Mouse (Mus musculus) embryonic facial prominence, embryonic 11.5 days (tissue): ENCODE results near the gene Gpr158. TPM values are rescaled to one million over a fixed set of nuclear protein-coding genes. Genes with fewer than 3 reads are reported as not detected.
"Not testable (repeated sequence)": the region's sequence is repeated elsewhere in the genome, so short reads cannot be mapped to it uniquely, and the experiment has no call there.

Experiments used
- ATAC-seq: fragments of 200-750 bp; cut with Nextera tagmentation; replicated peaks from 2 replicates; pipeline ENCODE4 v1.8.0; 2017; ENCODE audit warnings: low read depth; ENCODE audit not compliant: insufficient number of reproducible peaks, low FRiP score, low TSS enrichment
- DNase-seq: peaks from one replicate; pipeline ENCODE4 v3.0.0-alpha.2; 2015; ENCODE audit warnings: low spot score
- H3K27ac ChIP-seq: fragments of 300-500 bp; sonication (generic); replicated peaks from 2 replicates; pipeline ENCODE4 v1.5.1; 2014; ENCODE audit warnings: mild to moderate bottlenecking, low read depth, low read length, control low read depth
- H3K27me3 ChIP-seq: fragments of 300-500 bp; sonication (generic); 2 replicates; pipeline ENCODE4 v1.6.1; 2014; ENCODE audit warnings: mild to moderate bottlenecking, low read length, moderate library complexity, mixed read lengths; ENCODE audit not compliant: control insufficient read depth, insufficient read depth
- H3K36me3 ChIP-seq: fragments of 300-500 bp; sonication (generic); replicated peaks from 2 replicates; pipeline ENCODE4 v1.6.1; 2014; ENCODE audit warnings: low read depth, mild to moderate bottlenecking, low read length, moderate library complexity, mixed read lengths; ENCODE audit not compliant: control insufficient read depth, insufficient read depth
- H3K4me1 ChIP-seq: fragments of 300-500 bp; sonication (generic); 2 replicates; pipeline ENCODE4 v1.6.1; 2014; ENCODE audit warnings: low read length, mixed read lengths; ENCODE audit not compliant: control insufficient read depth, insufficient read depth
- H3K4me2 ChIP-seq: fragments of 300-500 bp; sonication (generic); 2 replicates; pipeline ENCODE4 v1.6.1; 2014; ENCODE audit warnings: low read depth, mild to moderate bottlenecking, control low read depth, low read length, moderate library complexity
- H3K4me3 ChIP-seq: fragments of 300-500 bp; sonication (generic); 2 replicates; pipeline ENCODE4 v1.5.1; 2014; ENCODE audit warnings: low read depth, low read length, control low read depth
- H3K9ac ChIP-seq: fragments of 300-500 bp; sonication (generic); replicated peaks from 2 replicates; pipeline ENCODE4 v1.6.1; 2014; ENCODE audit warnings: mild to moderate bottlenecking, control low read depth, low read length
- H3K9me3 ChIP-seq: fragments of 300-500 bp; sonication (generic); replicated peaks from 2 replicates; pipeline ENCODE4 v1.6.1; 2016; ENCODE audit warnings: mild to moderate bottlenecking, low read length, inconsistent platforms, mixed read lengths; ENCODE audit not compliant: control insufficient read depth
- WGBS: fragments of 180-500 bp; shearing (Covaris S2); extraction: QIAGEN DNeasy Blood & Tissue Kit; methylation state at CpG from one replicate; pipeline ENCODE4 v1.1.7; 2014; 5-methylcytosine and 5-hydroxymethylcytosine counted together
- polyA plus RNA-seq: library from polyadenylated mRNA; unstranded; fragments of >200 nt; fragmentation: Nextera tagmentation; extraction: Ambion mirVana; gene quantifications from 2 replicates; pipeline ENCODE4 v1.2.1, GENCODE M21; 2014

The Gpr158 gene
- polyA plus RNA-seq, 1 experiment from 2014 or later, result 0.21 TPM

- DNase-seq (no peak), ATAC-seq (no peak)
- WGBS, result 53% methylated on average over 3 of the region's 3 CpGs
- Histone ChIP-seq H3K4me2 (no peak overlapping the region), H3K27me3 (no peaks in the 10 kb centered on the region), H3K4me1 (no peaks in the 10 kb centered on the region), H3K9me3 (no peaks in the 10 kb centered on the region), H3K36me3 (no peaks in the 10 kb centered on the region), H3K4me3 (no peak overlapping the region), H3K9ac (no peak overlapping the region), H3K27ac (no peak overlapping the region)
Observed at GRCm38 (mm10) chr2:21399657-21400056, 32.3 kb downstream of the Gpr158 start.

DNA sequence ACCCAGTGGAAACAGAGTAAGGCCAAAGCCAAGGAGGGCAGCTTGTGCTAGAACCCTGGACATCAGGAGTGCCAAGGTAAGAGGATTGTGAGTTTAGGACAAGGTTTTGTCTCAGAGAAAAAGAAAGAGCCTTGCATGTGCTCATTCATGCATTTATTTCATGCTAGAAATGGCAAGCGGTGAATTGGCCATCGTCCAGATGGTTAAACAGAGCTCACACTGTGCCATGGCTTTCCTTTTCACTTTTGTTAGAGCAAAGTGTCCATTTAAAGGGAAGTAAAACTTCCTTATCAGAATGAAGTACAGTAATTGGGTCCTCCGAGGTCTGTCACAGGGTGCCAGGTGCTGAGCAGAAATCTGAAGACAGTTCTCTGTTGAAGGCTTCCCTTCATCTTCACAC lies 38.3 kb downstream of the Gpr158 start:
- no peaks in the 10 kb centered on the region for H3K4me1 ChIP-seq
- no peak overlapping the region for H3K4me3 ChIP-seq
- no peaks in the 10 kb centered on the region for H3K9me3 ChIP-seq
- no peak for ATAC-seq
- H3K4me2 ChIP-seq, result no peak overlapping the region
- H3K27me3 ChIP-seq, result no peaks in the 10 kb centered on the region
- WGBS, result 86% methylated on average over 3 of the region's 3 CpGs
- H3K27ac ChIP-seq, result no peak overlapping the region
- no peak for DNase-seq
- no peak overlapping the region for H3K9ac ChIP-seq
- no peaks in the 10 kb centered on the region for H3K36me3 ChIP-seq

GRCm38 (mm10) chr2:21407443-21407985 lies 40.2 kb downstream of the Gpr158 start:
- Histone ChIP-seq H3K27me3 (no peaks in the 10 kb centered on the region), H3K9ac (no peak overlapping the region), H3K9me3 (no peaks in the 10 kb centered on the region), H3K36me3 (no peaks in the 10 kb centered on the region), H3K4me1 (no peaks in the 10 kb centered on the region), H3K4me3 (no peak overlapping the region), H3K27ac (no peak overlapping the region), H3K4me2 (no peak overlapping the region)
- ATAC-seq (no peak), DNase-seq (no peak)
- 85% methylated on average over 2 of the region's 2 CpGs for WGBS

- H3K4me3 ChIP-seq, result no peak overlapping the region
- no peaks in the 10 kb centered on the region for H3K36me3 ChIP-seq
- DNase-seq (no peak), ATAC-seq (no peak)
- 75% methylated on average over 3 of the region's 3 CpGs for WGBS
- no peaks in the 10 kb centered on the region for H3K27me3 ChIP-seq
- H3K4me1 ChIP-seq, result no peaks in the 10 kb centered on the region
- no peaks in the 10 kb centered on the region for H3K9me3 ChIP-seq
- H3K27ac ChIP-seq, result no peak overlapping the region
- H3K4me2 ChIP-seq, result no peak overlapping the region
- H3K9ac ChIP-seq, result no peak overlapping the region
Observed at GRCm38 (mm10) chr2:21408821-21409220, 41.5 kb downstream of the Gpr158 start.

DNA sequence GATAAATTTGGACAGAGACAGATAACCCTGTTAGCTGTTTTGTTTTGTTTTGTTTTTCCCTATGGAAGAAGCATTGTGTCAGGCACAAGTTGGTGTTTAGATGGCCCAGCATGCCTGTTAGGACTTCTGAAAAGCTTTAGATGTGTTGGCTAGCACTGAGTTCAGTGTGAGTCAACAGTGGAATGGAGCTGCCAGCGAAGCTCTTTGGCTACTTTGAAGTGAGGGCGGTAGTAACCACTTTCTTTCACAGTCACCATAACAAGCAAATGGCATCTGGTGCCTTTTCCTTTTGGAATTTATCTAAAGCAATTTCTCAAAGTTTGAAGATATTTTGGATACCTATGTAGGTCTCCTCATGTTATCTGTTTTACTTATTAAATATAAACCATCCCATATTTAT lies 62.9 kb downstream of the Gpr158 start:
- Histone ChIP-seq H3K27ac (no peak overlapping the region), H3K4me1 (no peaks in the 10 kb centered on the region), H3K4me2 (no peak overlapping the region), H3K9ac (no peak overlapping the region), H3K9me3 (no peaks in the 10 kb centered on the region), H3K36me3 (no peaks in the 10 kb centered on the region), H3K27me3 (no peaks in the 10 kb centered on the region), H3K4me3 (no peak overlapping the region)
- WGBS, result 74% methylated on average over 2 of the region's 2 CpGs
- DNase-seq (no peak), ATAC-seq (no peak)

GRCm38 (mm10) chr2:21431182-21431581 lies 63.8 kb downstream of the Gpr158 start:
- no peak overlapping the region for H3K4me2 ChIP-seq
- ATAC-seq, result no peak
- no peak overlapping the region for H3K27ac ChIP-seq
- H3K4me1 ChIP-seq, result no peaks in the 10 kb centered on the region
- WGBS, result 70% methylated on average over 6 of the region's 6 CpGs
- no peak overlapping the region for H3K4me3 ChIP-seq
- DNase-seq, result no peak
- no peaks in the 10 kb centered on the region for H3K36me3 ChIP-seq
- H3K27me3 ChIP-seq, result no peaks in the 10 kb centered on the region
- no peaks in the 10 kb centered on the region for H3K9me3 ChIP-seq
- H3K9ac ChIP-seq, result no peak overlapping the region

DNA sequence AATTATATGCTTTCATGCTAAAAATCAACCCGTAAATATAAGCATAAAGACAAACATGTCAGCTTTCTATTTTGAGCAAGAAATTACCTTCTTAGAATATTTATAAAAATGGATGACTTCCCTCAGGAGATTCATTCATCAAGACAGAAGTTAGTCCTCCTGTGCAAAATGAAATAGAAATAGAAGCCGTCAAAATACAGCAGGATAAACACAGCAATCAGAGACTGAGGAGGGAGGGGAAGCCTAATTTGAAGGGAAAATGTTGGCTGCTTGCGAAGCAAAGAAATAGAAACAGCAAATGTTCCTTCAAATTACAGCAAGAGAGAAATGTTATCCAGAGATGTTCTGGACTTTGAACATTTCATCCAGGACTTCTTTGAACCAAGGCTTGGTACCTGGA lies 72.3 kb downstream of the Gpr158 start:
- 85% methylated on average over 3 of the region's 3 CpGs for WGBS
- Histone ChIP-seq H3K4me1 (no peaks in the 10 kb centered on the region), H3K27ac (no peak overlapping the region), H3K9ac (no peak overlapping the region), H3K36me3 (no peaks in the 10 kb centered on the region), H3K4me3 (no peak overlapping the region), H3K27me3 (no peaks in the 10 kb centered on the region), H3K4me2 (no peak overlapping the region), H3K9me3 (no peaks in the 10 kb centered on the region)
- DNase-seq (no peak), ATAC-seq (no peak)

GRCm38 (mm10) chr2:21460606-21461005 lies 93.3 kb downstream of the Gpr158 start:
- not testable (repeated sequence) for H3K4me3 ChIP-seq, H3K4me1 ChIP-seq, ATAC-seq, H3K27me3 ChIP-seq, H3K27ac ChIP-seq, H3K4me2 ChIP-seq, H3K36me3 ChIP-seq, DNase-seq, H3K9ac ChIP-seq, H3K9me3 ChIP-seq
- WGBS, result 89% methylated on average over 4 of the region's 4 CpGs
